Mouse (Mus musculus): Measurements from ENCODE around the gene Pik3cd.

DNA sequence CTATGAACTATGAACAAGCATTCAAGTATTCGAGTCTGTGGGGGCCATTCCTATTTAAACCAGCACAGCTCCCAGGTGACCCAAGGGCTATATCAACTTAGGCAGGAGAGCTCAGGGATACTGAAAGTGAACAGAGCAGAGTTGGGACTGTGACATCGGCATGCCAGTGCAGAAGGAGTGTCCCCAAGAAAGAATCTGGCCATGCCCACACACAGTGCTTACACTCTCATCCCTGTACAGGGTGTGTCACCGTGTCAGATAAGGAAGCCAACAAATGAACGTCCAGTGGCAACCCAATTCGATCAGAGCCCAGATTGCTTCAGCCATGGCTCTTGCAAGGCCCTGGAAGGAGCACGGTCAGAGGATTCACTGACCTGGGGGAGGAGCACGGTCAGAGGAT is 2.9 kb upstream of the Pik3cd start:
- TF ChIP-seq GATA1 (IDR thresholded peaks at IDR 0.05; ENCODE audit: low read length) (no peak), TAL1 (IDR thresholded peaks at IDR 0.05; ENCODE audit: low read length) (no peak)

Measured in erythroblast, embryonic 14.5 days (primary cell).